Mouse (Mus musculus) neural tube, embryonic 13.5 days (tissue): ENCODE results near the gene Pigq. TPM values are rescaled to one million over a fixed set of nuclear protein-coding genes. Genes with fewer than 3 reads are reported as not detected.

Experiments
- ATAC-seq: fragments of 200-750 bp; cut with Nextera tagmentation; 2 replicates; pipeline ENCODE4 v1.8.0; 2017; ENCODE audit warnings: low read depth, mild to moderate bottlenecking, moderate TSS enrichment, moderate library complexity
- H3K27ac ChIP-seq: fragments of 300-500 bp; sonication (generic); replicated peaks from 2 replicates; pipeline ENCODE4 v1.5.1; 2015; ENCODE audit warnings: moderate library complexity, mild to moderate bottlenecking, inconsistent platforms
- H3K27me3 ChIP-seq: fragments of 300-500 bp; sonication (generic); 2 replicates; pipeline ENCODE4 v1.6.1; 2015; ENCODE audit warnings: mild to moderate bottlenecking, inconsistent platforms
- H3K36me3 ChIP-seq: fragments of 300-500 bp; sonication (generic); 2 replicates; pipeline ENCODE4 v1.6.1; 2015; ENCODE audit warnings: mild to moderate bottlenecking, inconsistent platforms
- H3K4me1 ChIP-seq: fragments of 300-500 bp; sonication (generic); replicated peaks from 2 replicates; pipeline ENCODE4 v1.6.1; 2015; ENCODE audit warnings: inconsistent platforms
- H3K4me2 ChIP-seq: fragments of 300-500 bp; sonication (generic); 2 replicates; pipeline ENCODE4 v1.6.1; 2015; ENCODE audit warnings: inconsistent platforms, mild to moderate bottlenecking, moderate library complexity
- H3K4me3 ChIP-seq: fragments of 300-500 bp; sonication (generic); 2 replicates; pipeline ENCODE4 v1.5.1; 2015; ENCODE audit warnings: mild to moderate bottlenecking, inconsistent platforms
- H3K9ac ChIP-seq: fragments of 300-500 bp; sonication (generic); 2 replicates; pipeline ENCODE4 v1.6.1; 2015; ENCODE audit warnings: moderate library complexity, mild to moderate bottlenecking, inconsistent platforms
- H3K9me3 ChIP-seq: fragments of 300-500 bp; sonication (generic); 2 replicates; pipeline ENCODE4 v1.6.1; 2016; ENCODE audit warnings: inconsistent platforms
- WGBS: fragments of 180-500 bp; shearing (Covaris S2); methylation state at CpG from one replicate; pipeline ENCODE4 v1.1.7; 2015; 5-methylcytosine and 5-hydroxymethylcytosine counted together
- polyA plus RNA-seq: library from polyadenylated mRNA; unstranded; fragments of >200 nt; fragmentation: Nextera tagmentation; extraction: Ambion mirVana; gene quantifications from 2 replicates; pipeline ENCODE4 v1.2.1, GENCODE M21; 2015

The Pigq gene
- polyA plus RNA-seq, 1 experiment from 2014 or later: 56.1 TPM

- peaks cover 10% of the 10 kb centered on the region for H3K4me1 ChIP-seq
- H3K36me3 ChIP-seq: peaks cover 37% of the 10 kb centered on the region
- H3K4me3 ChIP-seq: no peak overlapping the region
- H3K27ac ChIP-seq: no peak overlapping the region
- no peak for ATAC-seq
- H3K9ac ChIP-seq: no peak overlapping the region
- H3K4me2 ChIP-seq: no peak overlapping the region
- WGBS: 57% methylated on average over 7 of the region's 7 CpGs
- H3K9me3 ChIP-seq: no peaks in the 10 kb centered on the region
- H3K27me3 ChIP-seq: peaks cover 31% of the 10 kb centered on the region
Measured at GRCm38 (mm10) chr17:25956201-25956600, 11.5 kb upstream of the Pigq start.

- no peak overlapping the region for H3K4me2 ChIP-seq
- no peak for ATAC-seq
- peaks cover 13% of the 10 kb centered on the region for H3K4me1 ChIP-seq
- H3K27ac ChIP-seq: no peak overlapping the region
- no peak overlapping the region for H3K9ac ChIP-seq
- peaks cover 35% of the 10 kb centered on the region for H3K27me3 ChIP-seq
- no peaks in the 10 kb centered on the region for H3K9me3 ChIP-seq
- H3K4me3 ChIP-seq: no peak overlapping the region
- H3K36me3 ChIP-seq: peaks cover 33% of the 10 kb centered on the region
- 44% methylated on average over 3 of the region's 3 CpGs for WGBS
Measured at GRCm38 (mm10) chr17:25955736-25956135, 11.0 kb upstream of the Pigq start.

- no peak for ATAC-seq
- Histone ChIP-seq H3K4me1 (peaks cover 13% of the 10 kb centered on the region), H3K9ac (no peak overlapping the region), H3K27ac (no peak overlapping the region), H3K27me3 (peaks cover 46% of the 10 kb centered on the region), H3K36me3 (peaks cover 24% of the 10 kb centered on the region), H3K9me3 (no peaks in the 10 kb centered on the region), H3K4me2 (no peak overlapping the region), H3K4me3 (no peak overlapping the region)
- 80% methylated on average over 1 of the region's 2 CpGs for WGBS
Measured at GRCm38 (mm10) chr17:25954671-25955070, 9.9 kb upstream of the Pigq start.

- ATAC-seq: no peak
- peaks cover 48% of the 10 kb centered on the region for H3K27me3 ChIP-seq
- H3K4me1 ChIP-seq: peaks cover 13% of the 10 kb centered on the region
- H3K9me3 ChIP-seq: no peaks in the 10 kb centered on the region
- peaks cover 9% of the 10 kb centered on the region for H3K36me3 ChIP-seq
- H3K4me2 ChIP-seq: no peak overlapping the region
- no peak overlapping the region for H3K4me3 ChIP-seq
- H3K9ac ChIP-seq: no peak overlapping the region
- no peak overlapping the region for H3K27ac ChIP-seq
- WGBS: 79% methylated on average over 5 of the region's 5 CpGs
Measured at GRCm38 (mm10) chr17:25953161-25953560, 8.4 kb upstream of the Pigq start.

- Histone ChIP-seq H3K27ac (no peak within 1 kb of the TSS), H3K36me3 (no peaks in the 10 kb centered on the region), H3K4me3 (peak within 1 kb of the TSS; percentile 31), H3K9me3 (no peaks in the 10 kb centered on the region), H3K4me2 (peak within 1 kb of the TSS; percentile 52), H3K9ac (peak within 1 kb of the TSS; percentile 32; the same call in 1 of the 2 replicates), H3K27me3 (peaks cover 48% of the 10 kb centered on the region), H3K4me1 (peaks cover 13% of the 10 kb centered on the region)
- WGBS: 1% methylated on average over 58 of the region's 58 CpGs
- no peak for ATAC-seq
Measured at GRCm38 (mm10) chr17:25951803-25952623, 7.3 kb upstream of the Pigq start, which contains the start of gene A930017K11Rik. TSS of gene A930017K11Rik (minus strand) at chr17:25952565.

- no peak overlapping the region for H3K27ac ChIP-seq
- peak overlapping the region; percentile 52 for H3K4me2 ChIP-seq
- H3K9ac ChIP-seq: no peak overlapping the region
- peaks cover 48% of the 10 kb centered on the region for H3K27me3 ChIP-seq
- H3K9me3 ChIP-seq: no peaks in the 10 kb centered on the region
- peak overlapping the region; percentile 31 for H3K4me3 ChIP-seq
- H3K36me3 ChIP-seq: no peaks in the 10 kb centered on the region
- no peak for ATAC-seq
- WGBS: under 1% methylated on average over 33 of the region's 33 CpGs
- H3K4me1 ChIP-seq: peaks cover 13% of the 10 kb centered on the region
Measured at GRCm38 (mm10) chr17:25951225-25951802, 6.6 kb upstream of the Pigq start.

GRCm38 (mm10) chr17:25950706-25951105 lies 6.0 kb upstream of the Pigq start:
- Histone ChIP-seq H3K27ac (no peak overlapping the region), H3K27me3 (peaks cover 48% of the 10 kb centered on the region), H3K9me3 (no peaks in the 10 kb centered on the region), H3K36me3 (no peaks in the 10 kb centered on the region), H3K9ac (no peak overlapping the region), H3K4me3 (no peak overlapping the region), H3K4me1 (peaks cover 13% of the 10 kb centered on the region), H3K4me2 (no peak overlapping the region)
- no peak for ATAC-seq
- 11% methylated on average over 3 of the region's 3 CpGs for WGBS

GRCm38 (mm10) chr17:25949981-25950380 lies 5.2 kb upstream of the Pigq start:
- Histone ChIP-seq H3K4me3 (no peak overlapping the region), H3K9me3 (no peaks in the 10 kb centered on the region), H3K9ac (no peak overlapping the region), H3K4me1 (peaks cover 13% of the 10 kb centered on the region), H3K27ac (no peak overlapping the region), H3K27me3 (peaks cover 48% of the 10 kb centered on the region), H3K36me3 (no peaks in the 10 kb centered on the region), H3K4me2 (no peak overlapping the region)
- 78% methylated on average over 5 of the region's 5 CpGs for WGBS
- no peak for ATAC-seq

- WGBS: 82% methylated on average over 8 of the region's 8 CpGs
- Histone ChIP-seq H3K4me1 (peaks cover 13% of the 10 kb centered on the region), H3K9me3 (no peaks in the 10 kb centered on the region), H3K4me2 (no peak overlapping the region), H3K4me3 (no peak overlapping the region), H3K9ac (no peak overlapping the region), H3K36me3 (no peaks in the 10 kb centered on the region), H3K27me3 (peaks cover 36% of the 10 kb centered on the region), H3K27ac (no peak overlapping the region)
- ATAC-seq: no peak
Measured at GRCm38 (mm10) chr17:25948051-25948450, 3.3 kb upstream of the Pigq start.

- Histone ChIP-seq H3K4me3 (no peak overlapping the region), H3K9me3 (no peaks in the 10 kb centered on the region), H3K4me1 (peaks cover 13% of the 10 kb centered on the region), H3K36me3 (no peaks in the 10 kb centered on the region), H3K9ac (no peak overlapping the region), H3K27ac (no peak overlapping the region), H3K4me2 (no peak overlapping the region), H3K27me3 (peaks cover 31% of the 10 kb centered on the region)
- no peak for ATAC-seq
- 89% methylated on average over 4 of the region's 4 CpGs for WGBS
Measured at GRCm38 (mm10) chr17:25947576-25947975, 2.8 kb upstream of the Pigq start.

- no peak for ATAC-seq
- no peak overlapping the region for H3K9ac ChIP-seq
- 82% methylated on average over 8 of the region's 8 CpGs for WGBS
- H3K4me2 ChIP-seq: no peak overlapping the region
- H3K36me3 ChIP-seq: no peaks in the 10 kb centered on the region
- no peak overlapping the region for H3K27ac ChIP-seq
- no peaks in the 10 kb centered on the region for H3K9me3 ChIP-seq
- peaks cover 24% of the 10 kb centered on the region for H3K27me3 ChIP-seq
- no peak overlapping the region for H3K4me3 ChIP-seq
- H3K4me1 ChIP-seq: peaks cover 16% of the 10 kb centered on the region
Measured at GRCm38 (mm10) chr17:25946891-25947290, 2.2 kb upstream of the Pigq start.

- no peak for ATAC-seq
- peaks cover 19% of the 10 kb centered on the region for H3K27me3 ChIP-seq
- no peak overlapping the region for H3K4me3 ChIP-seq
- H3K9ac ChIP-seq: no peak overlapping the region
- H3K27ac ChIP-seq: no peak overlapping the region
- no peaks in the 10 kb centered on the region for H3K36me3 ChIP-seq
- no peaks in the 10 kb centered on the region for H3K9me3 ChIP-seq
- no peak overlapping the region for H3K4me2 ChIP-seq
- 75% methylated on average over 7 of the region's 7 CpGs for WGBS
- H3K4me1 ChIP-seq: peaks cover 12% of the 10 kb centered on the region
Measured at GRCm38 (mm10) chr17:25946349-25946748, 1.6 kb upstream of the Pigq start.
